Mouse (Mus musculus) subcutaneous adipose tissue, adult 2 months (tissue): Measurements from ENCODE around the gene Pid1. TPM values are rescaled to one million over a fixed set of nuclear protein-coding genes. Genes with fewer than 3 reads are reported as not detected.

ENCODE experiments used
- polyA plus RNA-seq: library from polyadenylated mRNA; depleted of rRNA; stranded (reverse); fragments of >200 nt; gene quantifications from 2 replicates; pipeline ENCODE4 v1.2.3, GENCODE M21; 2012; ENCODE audit warnings: low replicate concordance; rRNA removed

Gene Pid1
- 30.9 and 40.8 TPM in 2 replicates for polyA plus RNA-seq

DNA sequence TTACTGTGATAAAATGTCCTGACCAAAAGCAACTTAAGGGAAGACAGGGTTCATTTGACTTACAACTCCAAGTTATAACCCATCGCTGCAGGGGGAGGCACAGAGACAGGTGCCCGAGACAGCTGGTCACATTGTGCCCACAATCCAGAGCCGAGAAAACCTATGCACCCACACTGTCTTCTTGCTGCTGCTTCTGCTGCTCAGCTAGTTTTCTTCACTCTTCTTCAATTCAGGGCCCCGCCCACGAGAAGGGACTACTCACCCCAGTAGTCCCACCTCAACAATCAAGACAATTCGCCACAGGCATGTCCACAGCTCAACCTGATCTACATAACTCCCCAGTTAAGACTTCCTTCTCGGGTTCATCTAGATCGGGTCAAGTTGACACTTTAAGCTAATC is at the start of gene Pid1:
Pid1 (minus strand) TSS at position 214 of the 400 bp plus-strand sequence.

